Mouse (Mus musculus) embryo, embryonic 10.5 days (tissue): ENCODE results near the gene Defb48.

Source experiments
- DNase-seq: peaks from one replicate; pipeline ENCODE4 v3.0.0-alpha.2; 2015; ENCODE audit warnings: low spot score

The Defb48 gene

GRCm38 (mm10) chr14:62928101-62928541 lies 56.2 kb downstream of the Defb48 start:
- no peak for DNase-seq
